Mouse (Mus musculus) left cerebral cortex, postnatal 14 days (tissue): ENCODE results near the gene Saysd1. TPM values are rescaled to one million over a fixed set of nuclear protein-coding genes. Genes with fewer than 3 reads are reported as not detected.
"Not testable (repeated sequence)": the region's sequence is repeated elsewhere in the genome, so short reads cannot be mapped to it uniquely, and the experiment has no call there.

Experiments used
- DNase-seq, 2 experiments: peaks; one replicate each; pipeline ENCODE4 v3.0.0; 2021 to 2022; ENCODE audit warnings: low spot score in 2 of 2, mixed read lengths in 1 of 2
- intact Hi-C: fragments of 180-260 bp; cut with DNase I; formaldehyde crosslinking; loops from one replicate; pipeline ENCODE4 v1.15.1; 2025
- total RNA-seq, 2 experiments: library from RNA; stranded (reverse); gene quantifications; 2 replicates each; pipeline ENCODE4 v1.2.3; 2021

The Saysd1 gene
- total RNA-seq, 2 experiments from 2014 or later: 4.5 to 4.9 TPM

DNA sequence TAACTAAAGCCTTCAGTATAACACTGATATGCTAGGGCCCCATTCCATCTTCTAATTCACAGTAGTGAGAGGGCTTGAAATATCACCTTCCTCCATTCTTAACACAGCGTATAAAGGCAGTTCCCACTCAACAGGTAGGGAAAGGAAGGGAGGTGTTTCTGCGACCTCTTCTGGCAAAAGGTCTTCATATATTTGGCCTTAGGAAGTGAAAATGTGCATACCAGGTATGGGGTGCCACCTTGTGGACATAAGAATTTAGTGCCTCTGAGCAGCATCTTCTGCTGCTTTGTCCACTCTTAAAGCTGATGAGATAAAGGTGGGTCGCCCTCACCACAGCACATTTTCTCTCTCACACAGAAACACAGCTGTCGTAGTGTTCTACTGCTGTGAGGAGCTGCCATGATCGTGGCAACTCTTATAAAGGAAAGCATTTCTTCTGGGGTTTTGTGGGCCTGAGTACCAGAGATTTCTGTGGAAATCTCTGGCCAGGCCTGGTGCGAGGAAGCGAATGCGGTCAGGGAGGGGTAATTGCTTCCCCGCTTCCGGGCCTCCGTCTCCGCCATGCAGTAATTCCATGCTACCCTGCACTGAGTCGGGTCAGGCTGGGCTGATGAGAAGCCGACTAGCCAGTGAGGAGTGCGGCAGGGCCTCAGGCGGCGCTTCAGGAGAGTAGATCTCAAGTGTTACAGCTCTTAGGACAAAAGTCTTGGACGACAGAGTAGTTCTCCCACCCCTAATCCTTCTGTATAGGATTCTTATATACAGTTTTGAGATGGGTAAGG, 70.8 kb downstream of the Saysd1 start:
- intact Hi-C loops: loop anchor here (2.0 to 5.0 kb wide), 3 partner anchors 93 to 360 kb away; no protein-coding TSS in a partner anchor
- DNase-seq: peak; percentile 85 to 88

DNA sequence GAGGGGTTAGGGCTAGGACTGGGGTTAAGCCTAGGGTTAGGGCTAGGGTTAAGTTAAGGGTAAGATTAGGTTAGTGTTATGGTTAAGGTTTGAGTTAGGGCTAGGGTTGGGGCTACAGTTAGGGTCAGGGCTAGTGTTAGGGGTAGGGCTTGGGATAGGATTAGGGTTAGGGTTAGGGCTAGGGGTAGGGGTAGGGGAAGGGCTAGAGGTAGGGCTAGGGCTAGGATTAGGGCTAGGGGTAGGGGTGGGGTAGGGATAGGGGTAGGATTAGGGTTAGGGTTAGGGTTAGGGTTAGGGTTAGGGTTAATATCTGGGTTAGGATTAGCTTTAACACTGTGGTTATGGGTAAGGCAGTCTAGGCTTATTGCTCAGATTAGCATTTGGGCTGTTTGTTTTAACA, 73.6 kb downstream of the Saysd1 start:
- DNase-seq: no peak
- intact Hi-C loops: loop anchor here (5.0 kb wide), 2 partner anchors 207 to 357 kb away; no protein-coding TSS in a partner anchor

DNA sequence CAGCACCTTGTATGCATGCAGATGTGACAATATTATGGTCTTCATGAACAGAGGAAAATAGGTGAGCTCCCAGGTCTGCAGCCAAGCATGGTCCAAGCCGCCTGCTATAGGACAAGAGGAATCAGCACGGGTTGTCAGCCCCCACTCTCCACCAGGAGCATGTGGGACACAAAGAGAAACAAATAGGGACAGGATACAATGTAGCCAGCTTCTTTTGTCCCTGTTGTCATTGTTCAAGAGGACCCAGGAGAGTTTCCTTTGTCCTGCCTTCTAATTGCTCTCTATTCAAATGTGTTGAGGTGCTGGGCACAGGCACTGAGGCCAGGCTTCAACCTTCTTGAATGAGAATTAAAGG, 89.9 kb downstream of the Saysd1 start:
- intact Hi-C loops: no loop called here
- DNase-seq: no peak

DNA sequence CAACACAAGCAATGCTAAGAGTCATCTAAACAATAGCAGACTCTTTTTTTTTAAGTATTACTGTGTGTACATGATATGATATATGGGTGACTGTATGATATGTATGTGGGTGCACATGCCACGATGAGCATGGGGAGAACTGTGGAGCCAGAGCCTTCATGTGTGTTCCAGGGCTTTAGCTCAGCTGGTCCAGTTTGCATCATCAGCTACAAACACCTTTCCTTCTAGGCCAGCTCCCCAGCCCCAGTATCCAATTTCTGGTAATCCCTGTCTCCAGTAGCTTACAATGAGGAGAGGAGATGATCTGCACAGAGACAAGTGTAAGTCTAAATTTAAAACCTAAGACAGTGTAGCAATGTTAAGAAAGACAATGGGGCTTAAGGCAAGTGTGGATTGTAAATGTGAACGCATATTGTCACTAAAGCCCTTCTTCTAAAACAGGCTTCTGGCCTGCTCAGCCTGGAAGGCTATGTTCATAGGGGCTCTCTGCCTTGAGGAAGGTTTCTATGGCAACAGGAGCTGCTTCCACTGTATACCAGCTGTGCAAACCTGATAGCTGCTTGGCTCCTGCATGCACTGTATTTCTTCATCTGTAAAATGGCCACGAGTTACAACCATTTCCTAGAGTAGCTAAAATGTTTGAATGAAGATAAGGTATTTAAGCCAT, 90.4 kb downstream of the Saysd1 start:
- DNase-seq: peak; percentile 29 to 57
- intact Hi-C loops: no loop called here

DNA sequence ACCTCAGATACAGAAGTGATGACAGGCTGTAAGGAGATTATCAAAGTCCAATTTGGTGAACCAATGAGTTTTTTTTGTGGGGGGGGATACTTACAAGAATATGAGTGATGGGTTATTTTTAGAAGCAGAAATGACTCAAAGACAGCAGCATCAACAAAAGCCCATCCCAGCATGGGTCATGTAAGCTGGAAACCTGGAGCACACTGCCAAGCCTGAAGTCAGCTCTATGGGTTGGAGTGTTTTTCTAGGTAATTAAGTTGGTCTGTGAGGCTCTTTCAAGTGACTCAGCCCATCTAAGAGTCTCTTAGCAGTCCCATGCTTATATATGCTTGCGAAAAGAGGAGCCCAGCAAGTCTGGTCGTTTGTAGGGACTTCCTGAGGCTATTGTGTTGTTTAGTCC, 91.0 kb downstream of the Saysd1 start:
- intact Hi-C loops: no loop called here
- no peak for DNase-seq

DNA sequence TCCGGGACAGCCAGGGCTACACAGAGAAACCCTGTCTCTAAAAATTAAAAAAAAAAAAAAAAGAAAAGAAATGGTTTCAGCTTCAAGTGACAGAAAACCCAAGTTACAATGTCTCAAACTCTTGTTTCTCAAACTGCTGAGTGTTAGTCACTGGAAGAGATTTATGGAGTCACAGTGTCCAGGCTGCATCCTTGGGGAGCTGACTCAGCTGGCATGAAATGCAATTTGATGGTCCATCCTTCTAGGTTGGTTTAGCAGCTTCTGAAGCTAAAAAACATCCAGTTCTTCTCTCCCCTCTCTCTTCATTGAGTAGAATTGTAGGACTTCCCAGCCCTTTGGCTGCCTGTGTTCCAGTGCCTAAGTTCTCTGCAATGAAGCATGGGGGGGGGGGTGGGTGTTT, 94.3 kb downstream of the Saysd1 start:
- no peak for DNase-seq
- intact Hi-C loops: no loop called here

DNA sequence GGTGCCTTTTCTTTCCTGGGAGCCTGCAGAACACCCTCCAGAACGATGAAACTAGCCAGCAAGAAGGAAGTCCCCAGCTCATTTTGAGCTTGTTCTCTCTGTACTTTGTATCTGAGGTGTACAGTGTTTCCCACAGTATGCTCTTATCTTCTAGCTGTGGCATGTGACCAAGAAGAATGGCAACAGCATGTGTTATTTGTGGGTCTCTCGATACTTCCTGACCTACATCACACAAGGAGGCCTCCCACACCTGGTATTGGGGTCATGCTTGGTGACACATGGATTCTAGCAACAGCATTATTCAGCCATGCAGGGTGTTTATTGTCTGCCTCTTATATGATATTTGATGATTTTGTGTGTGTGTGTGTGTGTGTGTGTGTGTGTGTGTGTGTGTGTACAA, 96.5 kb downstream of the Saysd1 start:
- intact Hi-C loops: no loop called here
- no peak for DNase-seq

DNA sequence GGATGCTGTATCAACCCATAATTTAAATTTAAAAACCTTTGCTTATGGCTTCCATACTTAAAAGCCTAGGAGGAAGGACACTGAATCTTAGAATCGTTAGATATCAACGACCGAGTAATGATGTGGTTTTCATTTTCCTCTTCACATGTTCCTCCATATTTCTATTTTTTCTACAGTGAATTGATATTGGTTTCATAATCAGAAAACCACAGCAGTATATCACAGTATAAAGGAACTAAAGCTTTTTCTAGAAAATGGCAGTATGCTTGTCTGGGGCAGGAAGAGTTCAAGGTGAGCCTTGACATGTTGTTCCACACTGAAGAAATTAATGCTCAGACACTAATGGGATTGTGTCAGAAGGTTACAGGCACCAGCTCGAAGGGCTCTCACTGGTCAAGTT, 97.4 kb downstream of the Saysd1 start:
- DNase-seq: no peak
- intact Hi-C loops: no loop called here

DNA sequence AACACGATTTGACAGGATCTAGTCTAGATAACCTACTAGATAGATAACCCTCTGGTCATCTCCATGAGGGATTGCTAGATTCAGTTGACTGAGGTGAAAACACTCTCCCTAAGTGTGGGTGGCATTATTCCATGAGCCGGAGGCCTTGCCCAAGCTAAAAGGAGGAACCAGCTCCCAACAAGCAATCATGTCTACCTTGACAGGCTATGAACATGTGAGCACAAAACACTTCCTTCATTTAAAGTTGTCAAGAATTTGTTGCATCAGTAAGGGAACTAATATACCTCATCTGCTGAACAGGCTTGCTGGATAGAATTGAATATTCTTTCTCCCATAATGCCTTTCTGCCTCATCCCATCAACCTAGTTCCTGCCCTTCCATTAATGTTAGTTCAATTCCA, 98.5 kb downstream of the Saysd1 start:
- no peak for DNase-seq
- intact Hi-C loops: no loop called here

DNA sequence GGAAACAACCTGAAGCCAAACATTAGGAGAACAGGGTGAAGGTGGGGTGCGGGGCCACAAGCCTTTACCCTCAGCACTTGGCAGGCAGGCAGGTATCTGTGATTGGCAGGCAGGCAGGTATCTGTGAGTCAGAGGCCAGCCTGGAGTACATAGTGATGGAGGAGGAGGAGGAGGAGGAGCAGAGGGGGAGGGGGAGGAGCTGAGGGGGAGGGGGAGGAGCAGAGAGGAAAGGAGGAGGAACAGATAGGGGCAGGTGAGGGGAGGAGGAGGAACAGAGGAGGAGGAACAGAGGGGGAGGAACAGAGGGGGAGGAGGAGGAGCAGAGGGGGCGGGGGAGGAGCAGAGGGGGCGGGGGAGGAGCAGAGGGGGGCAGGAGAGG, 105.6 kb downstream of the Saysd1 start:
- no peak for DNase-seq
- intact Hi-C loops: no loop called here

DNA sequence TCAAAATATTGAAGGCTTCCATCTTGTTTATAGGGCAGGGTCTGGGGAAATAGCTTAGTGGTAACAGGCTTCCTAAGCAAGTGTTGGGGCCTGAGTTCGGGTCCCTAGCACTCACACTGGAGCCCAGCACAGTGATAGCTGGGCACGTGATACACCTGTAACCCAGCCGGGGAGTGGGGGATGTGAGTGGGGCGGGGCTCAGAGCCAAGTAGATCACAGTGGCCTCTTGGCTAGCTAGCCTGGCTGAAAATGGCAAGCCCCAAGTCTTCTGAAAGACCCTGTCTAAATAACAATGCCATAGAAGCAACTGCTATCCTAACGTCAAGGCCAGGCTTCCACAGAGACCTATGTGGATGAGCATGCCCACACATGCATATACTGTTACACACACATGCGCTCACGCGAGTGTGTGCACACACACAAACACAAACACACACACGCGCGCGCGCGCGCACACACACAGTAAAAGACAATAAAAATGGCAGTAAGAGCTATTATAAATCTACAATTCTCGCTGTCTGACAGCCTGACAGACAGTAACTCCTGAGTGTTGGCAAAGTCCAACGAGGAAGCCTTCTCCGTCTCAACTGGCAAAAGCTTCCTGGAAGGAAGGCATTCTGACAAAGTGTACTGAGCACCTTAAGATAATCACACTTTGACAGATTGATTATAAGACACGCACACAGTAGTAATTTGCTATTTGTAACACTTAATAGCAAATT, 106.2 kb downstream of the Saysd1 start:
- no peak for DNase-seq
- intact Hi-C loops: no loop called here

DNA sequence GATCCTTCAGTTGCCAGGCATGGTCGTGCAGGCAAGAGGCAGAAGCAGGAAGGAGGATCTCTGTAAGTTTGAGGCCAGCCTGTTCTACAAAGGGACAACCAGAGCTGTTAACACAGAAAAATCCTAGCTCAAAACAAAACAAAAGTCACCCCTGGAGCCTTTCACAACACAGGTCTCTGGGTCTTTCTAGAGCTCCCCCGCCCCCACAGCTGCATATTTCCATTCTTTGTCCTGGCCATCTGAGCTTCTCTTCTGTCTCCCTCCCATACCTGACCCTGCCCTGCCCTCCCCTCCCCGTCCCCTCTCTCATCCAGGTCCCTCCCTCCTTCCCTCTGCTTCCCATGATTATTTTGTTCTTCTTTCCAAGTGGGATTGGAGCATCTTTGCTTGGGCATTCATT, 108.7 kb downstream of the Saysd1 start:
- intact Hi-C loops: no loop called here
- DNase-seq: no peak

DNA sequence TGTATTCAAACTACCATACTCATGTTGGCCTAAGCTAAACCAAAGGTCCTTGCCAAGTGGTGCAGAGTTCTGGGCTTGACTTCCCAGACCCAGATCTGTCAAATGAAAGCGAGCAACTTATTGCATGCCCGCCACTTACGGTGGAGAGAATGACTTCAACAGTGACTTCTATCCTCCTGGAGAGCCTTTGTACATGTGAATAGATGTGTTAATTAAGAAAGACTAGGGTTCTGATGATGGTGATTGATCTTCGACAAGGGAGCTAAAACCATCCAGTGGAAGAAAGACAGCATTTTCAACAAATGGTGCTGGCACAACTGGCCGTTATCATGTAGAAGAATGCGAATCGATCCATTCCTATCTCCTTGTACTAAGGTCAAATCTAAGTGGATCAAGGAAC, 110.9 kb downstream of the Saysd1 start:
- intact Hi-C loops, DNase-seq: not testable (repeated sequence)

Other genes with a start within 250 kb of the Saysd1 start
- 100 to 1,000 TPM; 346 to 354 TPM for gene Gng2, start 160.9 kb downstream of the Saysd1 start, total RNA-seq
- gene Kcnk5, start 43.3 kb upstream of the Saysd1 start, total RNA-seq: under 1 TPM; 0.59 to 0.70 TPM
- gene Kcnk16, start 130.7 kb upstream of the Saysd1 start, total RNA-seq: not detected
- 10 to 100 TPM; 13.0 to 22.1 TPM for gene Nudt13, start 156.2 kb upstream of the Saysd1 start, total RNA-seq
- 10 to 100 TPM; 32.1 to 32.7 TPM for gene Ecd, start 209.6 kb upstream of the Saysd1 start, total RNA-seq
- 10 to 100 TPM; 40.2 to 45.1 TPM for gene Fam149b, start 209.6 kb upstream of the Saysd1 start, total RNA-seq